Mouse (Mus musculus) thymus, adult 2 months (tissue): Measurements from ENCODE around the gene Flt3.

Experiments
- CTCF ChIP-seq: fragments of 200-500 bp; IDR thresholded peaks from 2 replicates; pipeline ENCODE4 v1.5.1; 2012; ENCODE audit warnings: mild to moderate bottlenecking, control low read depth, low read length, moderate library complexity, borderline replicate concordance; ENCODE audit not compliant: control insufficient read depth, poor library complexity, insufficient read depth; ENCODE audit errors: extremely low read depth
- POLR2A ChIP-seq: fragments of 200-500 bp; IDR thresholded peaks from 2 replicates; pipeline ENCODE4 v1.6.1; 2012; ENCODE audit warnings: mild to moderate bottlenecking, low read length, control low read depth, moderate library complexity; ENCODE audit not compliant: control insufficient read depth, poor library complexity, insufficient read depth; ENCODE audit errors: extremely low read depth

GRCm38 (mm10) chr5:147399843-147400504, at the start of gene Flt3:
- TF ChIP-seq POLR2A (no peak), CTCF (no peak)
